Mouse (Mus musculus): ENCODE results near the gene Gabrq. TPM values are rescaled to one million over a fixed set of nuclear protein-coding genes. Genes with fewer than 3 reads are reported as not detected.

The Gabrq gene
- polyA plus RNA-seq (2012; rRNA removed): 0.02 and 0.05 TPM in 2 replicates

DNA sequence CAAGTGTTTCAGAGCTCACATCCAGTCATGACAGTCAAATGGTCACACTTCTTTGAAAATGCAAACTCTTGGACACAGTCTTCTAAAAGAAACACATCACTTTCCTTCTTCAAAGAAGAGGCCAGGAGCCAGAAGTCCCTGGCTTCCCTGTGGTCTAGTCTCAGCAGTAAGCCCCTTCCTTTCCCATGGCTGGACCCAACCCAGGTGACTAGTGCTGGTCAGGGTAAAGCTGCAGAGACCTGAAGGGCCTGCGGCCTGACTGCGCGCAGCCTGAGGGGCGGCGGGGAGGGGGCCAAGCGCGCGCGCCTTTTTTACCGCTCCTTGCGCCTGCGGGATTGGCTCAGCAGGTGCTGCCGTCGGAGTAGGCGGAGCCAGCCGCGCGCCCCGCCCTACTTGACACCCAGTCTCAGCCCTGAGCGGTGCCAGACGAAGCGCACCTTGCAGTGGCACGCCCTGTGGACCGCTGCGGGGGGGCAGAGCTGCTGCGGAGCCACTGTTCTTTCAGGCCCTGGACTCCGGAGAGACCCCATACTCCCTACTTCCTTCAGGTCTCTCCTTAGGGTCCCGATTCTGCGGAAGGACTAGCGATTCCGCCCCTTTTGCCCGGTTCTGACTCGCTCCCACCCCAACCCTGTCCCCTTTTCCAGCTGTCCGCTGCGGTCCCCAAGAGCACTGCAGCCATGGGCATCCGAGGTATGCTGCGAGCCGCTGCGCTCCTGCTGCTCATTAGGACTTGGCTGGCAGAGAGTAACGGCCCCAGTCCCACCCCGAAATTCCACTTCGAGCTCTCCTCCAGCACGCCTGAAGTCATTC is at the start of gene Gabrq:
Gene Gabrq (plus strand): TSS at position 403 of the 813 bp plus-strand sequence.

Other genes with a start within 250 kb of the Gabrq start
- gene Gabra3, start 168.3 kb upstream of the Gabrq start, polyA plus RNA-seq (2012; rRNA removed): 0.23 and 0.32 TPM in 2 replicates
- gene Cetn2, start 93.2 kb downstream of the Gabrq start, polyA plus RNA-seq (2012; rRNA removed): 1.1 and 1.2 TPM in 2 replicates
- 11.7 and 12.9 TPM in 2 replicates for gene Nsdhl, start 93.4 kb downstream of the Gabrq start, polyA plus RNA-seq (2012; rRNA removed)
- gene Zfp185, start 162.2 kb downstream of the Gabrq start, polyA plus RNA-seq (2012; rRNA removed): 0.41 and 0.63 TPM in 2 replicates
- not detected in 2 replicates for gene Pnma5, start 211.9 kb downstream of the Gabrq start, polyA plus RNA-seq (2012; rRNA removed)
- gene Pnma3, start 239.6 kb downstream of the Gabrq start, polyA plus RNA-seq (2012; rRNA removed): 0.05 and 0.08 TPM in 2 replicates